Mouse (Mus musculus) forebrain, embryonic 16.5 days (tissue): ENCODE results near the gene Arhgef26. TPM values are rescaled to one million over a fixed set of nuclear protein-coding genes. Genes with fewer than 3 reads are reported as not detected.

Source experiments
- ATAC-seq: fragments of 200-750 bp; cut with Nextera tagmentation; 2 replicates; pipeline ENCODE4 v1.8.0; 2017; ENCODE audit warnings: mild to moderate bottlenecking, moderate library complexity
- H3K27ac ChIP-seq: fragments of 300-500 bp; sonication (generic); 2 replicates; pipeline ENCODE4 v1.5.1; 2014; ENCODE audit warnings: low read length, control low read depth
- H3K27me3 ChIP-seq: fragments of 300-500 bp; sonication (generic); replicated peaks from 2 replicates; pipeline ENCODE4 v1.6.1; 2014; ENCODE audit warnings: low read length; ENCODE audit not compliant: control insufficient read depth, insufficient read depth
- H3K36me3 ChIP-seq: fragments of 300-500 bp; sonication (generic); 2 replicates; pipeline ENCODE4 v1.6.1; 2014; ENCODE audit not compliant: control insufficient read depth, insufficient read depth
- H3K4me1 ChIP-seq: fragments of 300-500 bp; sonication (generic); replicated peaks from 2 replicates; pipeline ENCODE4 v1.6.1; 2014; ENCODE audit warnings: low read length; ENCODE audit not compliant: control insufficient read depth, insufficient read depth
- H3K4me2 ChIP-seq: fragments of 300-500 bp; sonication (generic); 2 replicates; pipeline ENCODE4 v1.6.1; 2014; ENCODE audit warnings: mild to moderate bottlenecking, low read length, control low read depth
- H3K4me3 ChIP-seq: fragments of 300-500 bp; sonication (generic); replicated peaks from 2 replicates; pipeline ENCODE4 v1.5.1; 2014; ENCODE audit warnings: mild to moderate bottlenecking, low read length, control low read depth
- H3K9ac ChIP-seq: fragments of 300-500 bp; sonication (generic); replicated peaks from 2 replicates; pipeline ENCODE4 v1.6.1; 2014; ENCODE audit warnings: low read depth, low read length, control low read depth
- H3K9me3 ChIP-seq: fragments of 300-500 bp; sonication (generic); 2 replicates; pipeline ENCODE4 v1.6.1; 2016; ENCODE audit warnings: low read length; ENCODE audit not compliant: control insufficient read depth
- WGBS: fragments of 180-500 bp; shearing (Covaris S2); extraction: QIAGEN DNeasy Blood & Tissue Kit; methylation state at CpG from one replicate; pipeline ENCODE4 v1.1.7; 2014; 5-methylcytosine and 5-hydroxymethylcytosine counted together
- polyA plus RNA-seq: library from polyadenylated mRNA; unstranded; fragments of >200 nt; fragmentation: Nextera tagmentation; extraction: Ambion mirVana; gene quantifications from 2 replicates; pipeline ENCODE4 v1.2.1, GENCODE M21; 2015

Arhgef26 gene
- polyA plus RNA-seq, 1 experiment from 2014 or later: 15.6 TPM

GRCm38 (mm10) chr3:62454096-62454495 is 116.0 kb downstream of the Arhgef26 start:
- ATAC-seq: peak; percentile 25; the same call in 1 of the 2 replicates
- peaks cover 14% of the 10 kb centered on the region for H3K4me1 ChIP-seq
- no peak overlapping the region for H3K4me2 ChIP-seq
- no peak overlapping the region for H3K4me3 ChIP-seq
- no peak overlapping the region for H3K9ac ChIP-seq
- H3K36me3 ChIP-seq: no peaks in the 10 kb centered on the region
- peak overlapping the region; percentile 23; the same call in 1 of the 2 replicates for H3K27ac ChIP-seq
- H3K27me3 ChIP-seq: no peaks in the 10 kb centered on the region
- no peaks in the 10 kb centered on the region for H3K9me3 ChIP-seq
- WGBS: 11% methylated on average over 3 of the region's 3 CpGs

GRCm38 (mm10) chr3:62455854-62456253 is 117.7 kb downstream of the Arhgef26 start:
- WGBS: 14% methylated on average over 1 of the region's 1 CpGs
- Histone ChIP-seq H3K4me1 (peaks cover 14% of the 10 kb centered on the region), H3K4me2 (no peak overlapping the region), H3K27me3 (no peaks in the 10 kb centered on the region), H3K4me3 (no peak overlapping the region), H3K27ac (no peak overlapping the region), H3K9ac (no peak overlapping the region), H3K9me3 (no peaks in the 10 kb centered on the region), H3K36me3 (0 out of 2 replicates have a peak, but pooled peaks cover 3% of the 10 kb centered on the region)
- peak; percentile 87 for ATAC-seq

- H3K27ac ChIP-seq: no peak overlapping the region
- peaks cover 3% of the 10 kb centered on the region for H3K36me3 ChIP-seq
- H3K9me3 ChIP-seq: no peaks in the 10 kb centered on the region
- H3K4me1 ChIP-seq: peaks cover 14% of the 10 kb centered on the region
- no peaks in the 10 kb centered on the region for H3K27me3 ChIP-seq
- ATAC-seq: peak; percentile 57
- 38% methylated on average over 6 of the region's 6 CpGs for WGBS
- no peak overlapping the region for H3K4me3 ChIP-seq
- no peak overlapping the region for H3K4me2 ChIP-seq
- no peak overlapping the region for H3K9ac ChIP-seq
Observed at GRCm38 (mm10) chr3:62458284-62459013, 120.3 kb downstream of the Arhgef26 start.

- Histone ChIP-seq H3K36me3 (peaks cover 3% of the 10 kb centered on the region), H3K4me1 (peaks cover 6% of the 10 kb centered on the region; the same call in 1 of the 2 replicates), H3K4me2 (no peak overlapping the region), H3K27me3 (no peaks in the 10 kb centered on the region), H3K9ac (no peak overlapping the region), H3K27ac (no peak overlapping the region), H3K9me3 (no peaks in the 10 kb centered on the region), H3K4me3 (no peak overlapping the region)
- ATAC-seq: no peak
- 86% methylated on average over 6 of the region's 6 CpGs for WGBS
Observed at GRCm38 (mm10) chr3:62459483-62459882, 121.3 kb downstream of the Arhgef26 start.

GRCm38 (mm10) chr3:62464276-62464675 is 126.1 kb downstream of the Arhgef26 start:
- no peaks in the 10 kb centered on the region for H3K9me3 ChIP-seq
- H3K27ac ChIP-seq: no peak overlapping the region
- H3K4me1 ChIP-seq: no peaks in the 10 kb centered on the region
- H3K36me3 ChIP-seq: peaks cover 30% of the 10 kb centered on the region
- no peak overlapping the region for H3K4me2 ChIP-seq
- ATAC-seq: no peak
- no peak overlapping the region for H3K4me3 ChIP-seq
- H3K27me3 ChIP-seq: no peaks in the 10 kb centered on the region
- WGBS: 91% methylated on average over 3 of the region's 3 CpGs
- H3K9ac ChIP-seq: no peak overlapping the region

- Histone ChIP-seq H3K9ac (no peak overlapping the region), H3K27ac (no peak overlapping the region), H3K9me3 (no peaks in the 10 kb centered on the region), H3K27me3 (no peaks in the 10 kb centered on the region), H3K36me3 (peaks cover 48% of the 10 kb centered on the region), H3K4me2 (no peak overlapping the region), H3K4me3 (no peak overlapping the region), H3K4me1 (no peaks in the 10 kb centered on the region)
- no peak for ATAC-seq
- WGBS: 91% methylated on average over 1 of the region's 1 CpGs
Observed at GRCm38 (mm10) chr3:62470179-62470578, 132.0 kb downstream of the Arhgef26 start.

- ATAC-seq: no peak
- whole genome bisulfite sequencing: 95% methylated on average over 2 of the region's 2 CpGs
- peaks cover 24% of the 10 kb centered on the region for H3K36me3 ChIP-seq
Observed at GRCm38 (mm10) chr3:62484340-62484739, 146.2 kb downstream of the Arhgef26 start.

GRCm38 (mm10) chr3:62492568-62492967 is 154.4 kb downstream of the Arhgef26 start:
- 79% methylated on average over 6 of the region's 6 CpGs for WGBS
- no peaks in the 10 kb centered on the region for H3K9me3 ChIP-seq
- H3K27ac ChIP-seq: no peak overlapping the region
- no peak for ATAC-seq
- H3K4me1 ChIP-seq: no peaks in the 10 kb centered on the region
- no peaks in the 10 kb centered on the region for H3K27me3 ChIP-seq
- no peak overlapping the region for H3K4me2 ChIP-seq
- peaks cover 41% of the 10 kb centered on the region for H3K36me3 ChIP-seq
- H3K4me3 ChIP-seq: no peak overlapping the region
- H3K9ac ChIP-seq: no peak overlapping the region

More at GRCm38 (mm10) chr3:62484340-62484739, 146.2 kb downstream of the Arhgef26 start:
- no peak overlapping the region for H3K27ac ChIP-seq
- H3K4me2 ChIP-seq: no peak overlapping the region
- no peaks in the 10 kb centered on the region for H3K27me3 ChIP-seq
- no peak overlapping the region for H3K4me3 ChIP-seq
- H3K4me1 ChIP-seq: no peaks in the 10 kb centered on the region
- no peak overlapping the region for H3K9ac ChIP-seq
- no peaks in the 10 kb centered on the region for H3K9me3 ChIP-seq

- H3K27me3 ChIP-seq: no peaks in the 10 kb centered on the region
- no peaks in the 10 kb centered on the region for H3K4me1 ChIP-seq
- WGBS: 58% methylated on average over 4 of the region's 4 CpGs
- H3K27ac ChIP-seq: no peak overlapping the region
- peaks cover 30% of the 10 kb centered on the region for H3K36me3 ChIP-seq
- H3K9ac ChIP-seq: no peak overlapping the region
- H3K9me3 ChIP-seq: no peaks in the 10 kb centered on the region
- ATAC-seq: no peak
- H3K4me2 ChIP-seq: no peak overlapping the region
- no peak overlapping the region for H3K4me3 ChIP-seq
Observed at GRCm38 (mm10) chr3:62499327-62499726, 161.2 kb downstream of the Arhgef26 start.
